Mouse (Mus musculus): Measurements from ENCODE around the gene Sarm1. TPM values are rescaled to one million over a fixed set of nuclear protein-coding genes. Genes with fewer than 3 reads are reported as not detected.

The Sarm1 gene
- polyA plus RNA-seq, 1 experiment from 2014 or later: 37.0 TPM

DNA sequence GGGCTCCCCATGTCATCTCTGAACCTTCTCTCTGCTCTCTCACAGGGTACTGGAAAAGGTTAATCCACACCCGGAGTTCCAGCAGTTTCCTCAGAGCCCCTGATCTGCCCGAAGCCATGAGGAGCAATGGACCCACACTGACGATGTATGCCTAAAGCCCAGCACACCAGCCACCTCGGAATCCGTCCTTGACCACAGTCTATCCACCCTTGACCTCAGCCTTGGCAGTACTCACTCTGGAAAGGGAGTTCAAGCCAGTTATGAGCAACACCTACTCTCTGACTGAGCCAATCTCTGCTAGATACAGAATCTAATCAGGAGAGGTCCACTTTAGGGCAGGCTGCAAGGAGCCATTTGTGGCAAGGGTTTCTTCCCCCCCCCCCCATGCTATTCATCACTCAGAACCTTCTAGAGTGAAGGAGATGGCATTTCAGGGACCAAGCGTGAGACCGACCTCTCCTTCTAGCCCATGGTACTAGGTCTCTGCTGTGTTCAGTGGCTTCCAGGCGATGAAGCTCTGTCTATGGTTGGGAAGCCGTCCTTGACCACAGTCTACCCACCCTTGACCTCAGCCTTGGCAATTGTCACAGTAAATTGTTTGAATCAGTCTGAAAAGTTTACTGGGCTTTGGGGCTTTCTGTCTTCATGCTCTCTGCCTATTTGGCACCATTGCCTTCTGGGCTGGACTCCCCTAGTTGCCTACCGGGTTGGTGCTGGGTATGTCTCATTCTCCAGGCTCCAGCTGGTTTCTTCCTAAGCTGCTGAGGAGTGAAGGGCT is 26.0 kb downstream of the Sarm1 start:
- no peak overlapping the region for H3K4me3 ChIP-seq
- peaks cover 1% of the 10 kb centered on the region for H3K4me1 ChIP-seq
- no peak overlapping the region for H3K9ac ChIP-seq
- 91% methylated on average over 10 of the region's 10 CpGs for WGBS
- H3K27ac ChIP-seq: no peak overlapping the region
- no peak for ATAC-seq (ENCODE audit: low FRiP score, low read depth)
- H3K9me3 ChIP-seq: no peaks in the 10 kb centered on the region
- H3K27me3 ChIP-seq (replicated peaks): no peaks in the 10 kb centered on the region
- peaks cover 30% of the 10 kb centered on the region; the same call in 1 of the 2 replicates for H3K36me3 ChIP-seq
- H3K4me2 ChIP-seq (replicated peaks): no peak overlapping the region

DNA sequence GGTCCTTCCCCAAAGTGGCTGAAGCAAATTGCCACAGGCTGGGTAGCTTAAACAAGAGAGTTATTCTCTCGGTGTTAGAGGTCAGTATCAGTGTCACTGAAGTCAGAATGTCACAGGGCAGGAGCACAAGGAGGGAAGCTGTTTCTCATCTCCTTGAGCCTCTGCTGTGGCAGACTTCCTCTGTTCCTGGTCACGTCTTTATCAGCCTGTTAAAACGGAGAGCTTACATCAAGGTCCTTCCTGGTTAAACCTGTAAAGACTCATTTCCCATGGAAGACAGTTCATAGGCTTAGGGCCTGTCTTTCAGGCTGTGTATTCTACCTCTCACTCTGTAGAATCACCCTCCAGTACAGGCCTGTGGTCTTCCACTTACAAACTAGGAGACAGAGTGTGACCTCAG is 29.6 kb downstream of the Sarm1 start:
- peaks cover 11% of the 10 kb centered on the region for H3K4me1 ChIP-seq
- no peaks in the 10 kb centered on the region for H3K27me3 ChIP-seq (replicated peaks)
- H3K4me2 ChIP-seq (replicated peaks): no peak overlapping the region
- no peaks in the 10 kb centered on the region for H3K9me3 ChIP-seq
- peaks cover 12% of the 10 kb centered on the region; the same call in 1 of the 2 replicates for H3K36me3 ChIP-seq
- no peak overlapping the region for H3K9ac ChIP-seq
- WGBS: 68% methylated on average over 3 of the region's 3 CpGs
- ATAC-seq (ENCODE audit: low FRiP score, low read depth): no peak
- H3K27ac ChIP-seq: no peak overlapping the region
- H3K4me3 ChIP-seq: no peak overlapping the region

GRCm38 (mm10) chr11:78467515-78467914 is 30.0 kb downstream of the Sarm1 start:
- H3K4me1 ChIP-seq: peaks cover 11% of the 10 kb centered on the region
- H3K27me3 ChIP-seq (replicated peaks): no peaks in the 10 kb centered on the region
- 87% methylated on average over 7 of the region's 7 CpGs for WGBS
- H3K27ac ChIP-seq: no peak overlapping the region
- no peak for ATAC-seq (ENCODE audit: low FRiP score, low read depth)
- no peak overlapping the region for H3K9ac ChIP-seq
- H3K4me3 ChIP-seq: no peak overlapping the region
- peaks cover 11% of the 10 kb centered on the region; the same call in 1 of the 2 replicates for H3K36me3 ChIP-seq
- no peaks in the 10 kb centered on the region for H3K9me3 ChIP-seq
- H3K4me2 ChIP-seq (replicated peaks): no peak overlapping the region

- peaks cover 1% of the 10 kb centered on the region; the same call in 1 of the 2 replicates for H3K36me3 ChIP-seq
- no peaks in the 10 kb centered on the region for H3K27me3 ChIP-seq (replicated peaks)
- H3K4me2 ChIP-seq (replicated peaks): peak overlapping the region; percentile 79
- H3K9ac ChIP-seq: peak overlapping the region; percentile 69
- H3K4me3 ChIP-seq: peak overlapping the region; percentile 71
- no peak overlapping the region for H3K27ac ChIP-seq
- H3K9me3 ChIP-seq: 0 out of 2 replicates have a peak, but pooled peaks cover 3% of the 10 kb centered on the region
- H3K4me1 ChIP-seq: peaks cover 11% of the 10 kb centered on the region
- WGBS: 61% methylated on average over 23 of the region's 23 CpGs
- 0 out of 2 replicates have a peak, but pooled peaks have one; percentile 34 for ATAC-seq (ENCODE audit: low FRiP score, low read depth)
Measured at GRCm38 (mm10) chr11:78466242-78466912, 31.2 kb downstream of the Sarm1 start.

DNA sequence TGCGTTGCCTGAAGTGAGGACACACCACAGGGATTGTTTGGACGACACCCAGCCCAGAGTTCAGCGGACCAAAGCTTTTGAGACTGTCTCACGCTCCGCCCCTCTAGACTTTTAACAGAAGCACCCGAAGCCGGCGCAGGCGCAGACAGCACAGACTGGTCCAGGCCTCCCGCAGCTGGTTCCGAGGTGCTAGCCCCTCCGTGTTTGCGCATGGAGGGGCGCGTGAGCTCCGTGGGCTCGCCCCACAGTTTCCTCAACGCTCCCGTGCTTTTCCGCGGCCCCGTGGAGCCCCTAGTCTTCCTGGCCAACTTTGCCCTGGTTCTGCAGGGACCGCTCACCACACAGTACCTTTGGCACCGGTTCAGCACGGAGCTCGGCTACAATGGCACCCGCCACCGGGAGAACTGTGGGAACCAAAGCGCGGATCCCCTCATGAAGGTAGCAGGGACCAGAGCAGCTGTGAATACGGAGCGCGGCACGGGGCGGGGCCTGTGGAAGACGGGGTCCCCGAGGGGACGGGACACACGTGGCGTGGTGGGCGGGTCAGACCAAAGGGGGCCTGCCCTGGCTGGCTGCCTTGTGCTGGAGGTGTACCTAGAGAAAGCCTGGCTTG is 31.9 kb downstream of the Sarm1 start, which contains the start of gene Slc46a1:
TSS of gene Slc46a1 (plus strand) at position 130 of the 613 bp plus-strand sequence.
- Histone ChIP-seq H3K27me3 (replicated peaks) (no peaks in the 10 kb centered on the region), H3K9me3 (0 out of 2 replicates have a peak, but pooled peaks cover 3% of the 10 kb centered on the region), H3K4me1 (peaks cover 11% of the 10 kb centered on the region), H3K9ac (peak within 1 kb of the TSS; percentile 69), H3K4me3 (peak within 1 kb of the TSS; percentile 71), H3K27ac (peak within 1 kb of the TSS; percentile 54; the same call in 1 of the 2 replicates), H3K4me2 (replicated peaks) (peak within 1 kb of the TSS; percentile 79), H3K36me3 (no peaks in the 10 kb centered on the region)
- under 1% methylated on average over 41 of the region's 41 CpGs for WGBS
- ATAC-seq (ENCODE audit: low FRiP score, low read depth): peak; percentile 94

DNA sequence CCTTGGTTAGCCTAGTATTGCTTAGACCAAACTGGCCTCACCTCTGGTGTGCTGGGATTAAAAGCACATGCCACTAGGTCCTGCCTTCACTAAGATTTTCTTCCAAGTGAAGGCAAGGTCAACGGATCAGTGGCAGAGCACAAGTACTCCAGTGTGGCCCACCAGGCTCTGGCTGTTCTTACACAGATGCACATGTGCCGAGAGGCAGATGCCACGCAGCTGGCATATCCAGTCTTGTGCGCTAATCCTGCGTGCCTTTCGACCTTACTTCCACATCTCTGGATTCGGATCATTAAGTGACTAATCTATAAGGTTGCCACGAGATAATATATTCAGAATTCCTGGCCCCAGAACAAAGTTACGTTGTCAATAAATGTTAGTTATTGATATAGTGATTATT is 32.4 kb downstream of the Sarm1 start:
- H3K27me3 ChIP-seq (replicated peaks): no peaks in the 10 kb centered on the region
- WGBS: 40% methylated on average over 9 of the region's 9 CpGs

DNA sequence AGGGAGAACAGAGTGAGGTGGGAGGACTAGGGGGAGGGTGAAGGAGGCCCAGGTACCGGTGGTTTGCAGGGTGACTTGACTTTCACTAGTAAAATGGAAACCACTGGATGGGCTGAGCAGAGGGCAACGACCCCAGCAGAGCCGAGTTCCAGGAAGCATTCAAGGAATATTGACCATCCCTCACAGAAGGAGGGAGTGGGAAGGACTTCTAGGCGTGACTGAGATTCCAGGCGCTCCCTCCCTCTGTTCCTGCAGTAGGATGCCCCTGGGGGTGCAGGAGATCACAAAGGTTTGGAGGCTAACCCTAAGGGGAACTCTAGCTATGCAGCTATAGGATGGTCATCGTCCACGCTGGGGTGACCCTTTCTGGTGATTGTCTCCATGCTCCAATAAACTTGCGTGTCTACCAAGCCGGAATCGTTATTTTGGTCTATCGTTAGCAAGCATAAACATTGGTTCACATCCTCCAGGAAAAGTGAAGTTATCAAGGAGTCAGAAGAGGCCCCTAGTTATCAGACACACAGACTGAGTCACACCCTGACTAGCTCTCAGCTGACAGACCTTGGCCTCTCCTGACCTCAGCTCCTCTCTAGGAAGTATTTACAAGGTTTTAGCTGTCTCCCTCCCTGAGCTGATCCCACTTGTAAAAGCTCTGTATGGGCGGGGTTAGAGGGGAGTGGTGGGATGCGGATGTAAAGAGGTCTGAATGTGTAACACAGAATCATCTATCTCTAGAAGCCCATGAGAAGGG is 34.1 kb downstream of the Sarm1 start:
- WGBS: 69% methylated on average over 13 of the region's 13 CpGs

More for the DNA sequence above, 32.4 kb downstream of the Sarm1 start:
- peak overlapping the region; percentile 71 for H3K4me3 ChIP-seq
- peaks cover 11% of the 10 kb centered on the region for H3K4me1 ChIP-seq
- no peak for ATAC-seq (ENCODE audit: low FRiP score, low read depth)
- peak overlapping the region; percentile 79 for H3K4me2 ChIP-seq (replicated peaks)
- peak overlapping the region; percentile 69; the same call in 1 of the 2 replicates for H3K9ac ChIP-seq
- 0 out of 2 replicates have a peak, but pooled peaks cover 3% of the 10 kb centered on the region for H3K9me3 ChIP-seq
- H3K36me3 ChIP-seq: no peaks in the 10 kb centered on the region
- H3K27ac ChIP-seq: no peak overlapping the region

GRCm38 (mm10) chr11:78462669-78463068 is 34.9 kb downstream of the Sarm1 start:
- Histone ChIP-seq H3K36me3 (no peaks in the 10 kb centered on the region), H3K4me1 (peaks cover 11% of the 10 kb centered on the region), H3K4me3 (no peak overlapping the region), H3K9ac (no peak overlapping the region), H3K27me3 (replicated peaks) (no peaks in the 10 kb centered on the region), H3K27ac (no peak overlapping the region), H3K9me3 (0 out of 2 replicates have a peak, but pooled peaks cover 3% of the 10 kb centered on the region), H3K4me2 (replicated peaks) (no peak overlapping the region)
- WGBS: 89% methylated on average over 5 of the region's 5 CpGs
- ATAC-seq (ENCODE audit: low FRiP score, low read depth): no peak

More for the DNA sequence above, 34.1 kb downstream of the Sarm1 start:
- Histone ChIP-seq H3K4me1 (peaks cover 11% of the 10 kb centered on the region), H3K27ac (no peak overlapping the region), H3K9ac (no peak overlapping the region), H3K4me2 (replicated peaks) (no peak overlapping the region), H3K27me3 (replicated peaks) (no peaks in the 10 kb centered on the region), H3K36me3 (no peaks in the 10 kb centered on the region), H3K9me3 (0 out of 2 replicates have a peak, but pooled peaks cover 3% of the 10 kb centered on the region), H3K4me3 (no peak overlapping the region)
- no peak for ATAC-seq (ENCODE audit: low FRiP score, low read depth)

GRCm38 (mm10) chr11:78461894-78462293 is 35.7 kb downstream of the Sarm1 start:
- H3K9me3 ChIP-seq: 0 out of 2 replicates have a peak, but pooled peaks cover 3% of the 10 kb centered on the region
- no peak overlapping the region for H3K4me2 ChIP-seq (replicated peaks)
- H3K27ac ChIP-seq: no peak overlapping the region
- H3K9ac ChIP-seq: no peak overlapping the region
- H3K4me3 ChIP-seq: no peak overlapping the region
- peaks cover 11% of the 10 kb centered on the region for H3K4me1 ChIP-seq
- no peaks in the 10 kb centered on the region for H3K27me3 ChIP-seq (replicated peaks)
- WGBS: 90% methylated on average over 1 of the region's 1 CpGs
- no peak for ATAC-seq (ENCODE audit: low FRiP score, low read depth)
- H3K36me3 ChIP-seq: no peaks in the 10 kb centered on the region

DNA sequence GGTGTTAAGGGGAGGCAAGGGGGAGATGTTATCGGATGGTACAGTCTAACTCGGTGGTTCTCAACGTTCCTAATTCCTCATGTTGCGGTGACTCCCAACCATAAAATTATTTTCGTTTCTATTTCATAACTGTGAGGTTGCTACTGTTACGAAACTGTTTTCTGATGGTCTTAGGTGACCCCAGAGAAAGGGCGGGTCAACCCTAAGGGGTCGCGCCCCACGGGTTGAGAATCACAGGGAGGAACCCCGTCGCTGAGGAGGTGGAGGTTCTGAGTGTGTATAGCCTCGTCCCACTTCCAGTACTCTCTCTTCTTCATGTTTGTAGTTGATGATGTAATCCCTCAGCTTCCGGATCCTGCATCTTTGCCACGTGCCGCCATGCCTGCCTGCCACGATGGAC is 38.8 kb downstream of the Sarm1 start:
- no peak for ATAC-seq (ENCODE audit: low FRiP score, low read depth)
- Histone ChIP-seq H3K4me3 (no peak overlapping the region), H3K36me3 (no peaks in the 10 kb centered on the region), H3K9ac (no peak overlapping the region), H3K27me3 (replicated peaks) (no peaks in the 10 kb centered on the region), H3K9me3 (0 out of 2 replicates have a peak, but pooled peaks cover 3% of the 10 kb centered on the region), H3K4me1 (no peaks in the 10 kb centered on the region), H3K4me2 (replicated peaks) (no peak overlapping the region), H3K27ac (no peak overlapping the region)
- WGBS: 83% methylated on average over 17 of the region's 17 CpGs

DNA sequence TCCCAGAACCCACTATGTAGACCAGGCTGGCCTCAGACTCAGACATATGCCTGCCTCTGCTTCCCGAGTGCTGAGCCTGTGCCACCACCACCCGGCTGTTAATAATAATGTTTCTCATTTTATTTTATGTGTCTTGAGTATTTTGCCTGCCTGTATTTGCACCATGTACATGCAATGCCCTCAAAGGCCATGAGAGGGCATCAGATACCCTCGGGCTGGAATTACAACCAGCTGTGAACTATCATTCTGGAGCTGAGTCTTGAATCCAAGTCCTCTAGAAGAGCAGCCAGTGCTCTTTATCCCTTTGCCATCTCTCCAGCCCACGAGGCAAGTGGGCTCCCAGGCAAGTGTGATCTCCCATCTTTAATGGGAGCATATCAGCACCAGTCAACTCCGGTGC is 42.2 kb downstream of the Sarm1 start:
- Histone ChIP-seq H3K27me3 (replicated peaks) (no peaks in the 10 kb centered on the region), H3K36me3 (no peaks in the 10 kb centered on the region), H3K9me3 (no peaks in the 10 kb centered on the region), H3K27ac (no peak overlapping the region), H3K4me1 (no peaks in the 10 kb centered on the region), H3K4me3 (no peak overlapping the region), H3K9ac (no peak overlapping the region), H3K4me2 (replicated peaks) (no peak overlapping the region)
- no peak for ATAC-seq (ENCODE audit: low FRiP score, low read depth)
- 50% methylated on average over 5 of the region's 5 CpGs for WGBS

All from neural tube, embryonic 12.5 days (tissue).